Mouse (Mus musculus) ES-E14 (cell line): Measurements from ENCODE around the gene Lama2. TPM values are rescaled to one million over a fixed set of nuclear protein-coding genes. Genes with fewer than 3 reads are reported as not detected.

Source experiments
- DNase-seq: peaks from one replicate; pipeline ENCODE4 v3.0.0-alpha.2; 2013; ENCODE audit warnings: low read depth, low spot score
- H3K27ac ChIP-seq: 2 replicates; pipeline ENCODE4 v1.5.1; 2012; ENCODE audit warnings: low read depth, mild to moderate bottlenecking, low read length, moderate library complexity, mixed read lengths; ENCODE audit not compliant: poor library complexity, insufficient read depth, severe bottlenecking
- H3K36me3 ChIP-seq: 2 replicates; pipeline ENCODE4 v1.6.1; 2012; ENCODE audit warnings: mild to moderate bottlenecking, low read length, moderate library complexity, mixed read lengths; ENCODE audit not compliant: control insufficient read depth, poor library complexity, insufficient read depth, severe bottlenecking
- H3K4me1 ChIP-seq, 2 experiments: fragments of 150-350 bp in 1 of 2; sonication (generic) in 1 of 2; 2 replicates each; pipeline ENCODE4 v1.6.1; 2012; ENCODE audit warnings: low read length in 2 of 2, mild to moderate bottlenecking in 1 of 2, mixed read lengths in 1 of 2; ENCODE audit not compliant: control insufficient read depth in 2 of 2, insufficient read depth in 2 of 2, poor library complexity in 1 of 2
- H3K4me3 ChIP-seq, 2 experiments: fragments of 150-350 bp in 1 of 2; sonication (generic) in 1 of 2; 2 replicates each; pipeline ENCODE4 v1.5.1; 2012; ENCODE audit warnings: low read length in 2 of 2, low read depth in 1 of 2, mild to moderate bottlenecking in 1 of 2, mixed read lengths in 1 of 2; ENCODE audit not compliant: insufficient read depth in 1 of 2, poor library complexity in 1 of 2, severe bottlenecking in 1 of 2
- H3K9ac ChIP-seq: 2 replicates; pipeline ENCODE4 v1.6.1; 2012; ENCODE audit warnings: low read depth, mild to moderate bottlenecking, low read length, mixed read lengths; ENCODE audit not compliant: poor library complexity, insufficient read depth, severe bottlenecking
- H3K9me3 ChIP-seq: fragments of 150-350 bp; sonication (generic); 2 replicates; pipeline ENCODE4 v1.6.1; 2012; ENCODE audit warnings: low read depth, mild to moderate bottlenecking, low read length; ENCODE audit not compliant: control insufficient read depth, insufficient read depth
- CHD2 ChIP-seq: IDR thresholded peaks from 2 replicates; pipeline ENCODE4 v1.6.1; 2014; ENCODE audit warnings: mild to moderate bottlenecking, low read depth, low read length, inconsistent platforms
- HCFC1 ChIP-seq: IDR thresholded peaks from 2 replicates; pipeline ENCODE4 v1.6.1; 2012; ENCODE audit warnings: low read length, inconsistent platforms, borderline replicate concordance; ENCODE audit not compliant: insufficient read depth
- MAFK ChIP-seq: IDR thresholded peaks from 2 replicates; pipeline ENCODE4 v1.6.1; 2014; ENCODE audit warnings: mild to moderate bottlenecking, low read depth, low read length, inconsistent platforms; ENCODE audit not compliant: insufficient read depth
- ZC3H11A ChIP-seq: IDR thresholded peaks from 2 replicates; pipeline ENCODE4 v1.6.1; 2012; ENCODE audit warnings: low read depth, mild to moderate bottlenecking, inconsistent platforms, low read length, borderline replicate concordance
- ZNF384 ChIP-seq: IDR thresholded peaks from 2 replicates; pipeline ENCODE4 v1.6.1; 2012; ENCODE audit warnings: low read depth, low read length, inconsistent platforms
- in situ Hi-C, 2 experiments: fragments of 600-800 bp; cut with MboI; formaldehyde crosslinking; loops; one replicate each; pipeline ENCODE4 v1.15.1; 2025; ENCODE audit warnings: low sequenced_read_pairs in 2 of 2, inconsistent platforms in 1 of 2; ENCODE audit not compliant: unreplicated experiment in 2 of 2
- total RNA-seq: library from RNA; depleted of rRNA; stranded (reverse); fragments of 300-350 nt; gene quantifications from 2 replicates; pipeline ENCODE4 v1.2.3, GENCODE M21; 2012

Lama2 gene
- total RNA-seq, 1 experiment = 0.09 TPM

DNA sequence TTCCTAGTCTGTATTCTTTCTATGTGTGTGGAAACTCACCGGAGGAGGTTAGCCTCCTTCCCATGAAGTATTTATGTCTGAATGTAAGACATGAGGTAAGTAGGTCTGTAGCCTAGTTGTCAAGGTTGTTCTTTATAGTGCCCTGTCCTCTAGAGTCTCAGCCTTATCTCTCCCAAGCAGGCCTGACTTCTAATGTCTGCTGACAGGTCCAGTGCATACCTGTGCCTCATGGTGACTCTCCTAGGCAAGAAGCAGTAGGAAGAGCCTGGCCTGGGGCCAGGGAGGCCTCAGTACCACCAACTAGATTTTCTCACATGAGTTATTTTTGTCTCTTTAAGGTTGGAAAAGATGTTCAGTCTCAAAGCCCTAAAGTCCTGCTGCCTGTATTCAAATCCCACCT is 483.8 kb downstream of the Lama2 start:
- H3K4me3 ChIP-seq = no peak overlapping the region
- in situ Hi-C loops = no loop called here
- no peak overlapping the region for H3K27ac ChIP-seq
- no peaks in the 10 kb centered on the region for H3K36me3 ChIP-seq
- no peaks in the 10 kb centered on the region for H3K9me3 ChIP-seq
- H3K9ac ChIP-seq = no peak overlapping the region
- TF ChIP-seq ZC3H11A (no peak), MAFK (no peak)
- no peaks in the 10 kb centered on the region for H3K4me1 ChIP-seq
- no peak for DNase-seq

DNA sequence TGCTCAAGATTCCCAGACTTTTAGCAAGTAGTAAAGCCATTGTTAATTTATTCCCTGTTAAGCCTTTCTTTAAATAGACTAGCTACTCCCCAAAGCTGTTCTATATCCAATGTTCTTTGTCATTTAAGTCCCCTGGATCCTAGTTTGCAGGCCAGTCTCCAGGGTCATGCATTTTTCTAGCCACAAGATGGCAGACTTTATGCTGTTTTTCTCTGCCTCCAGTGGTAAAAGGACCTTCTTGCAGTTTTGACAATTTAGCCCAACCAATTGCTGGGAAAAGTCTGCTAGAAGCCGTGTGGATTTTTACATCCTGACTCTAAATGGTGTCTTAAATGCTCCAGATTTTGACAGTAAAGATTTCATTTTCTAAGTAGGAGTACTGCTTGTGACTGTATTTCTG is 486.4 kb downstream of the Lama2 start:
- peak; percentile 40 for DNase-seq
- H3K36me3 ChIP-seq = no peaks in the 10 kb centered on the region
- in situ Hi-C loops = no loop called here
- no peaks in the 10 kb centered on the region for H3K4me1 ChIP-seq
- TF ChIP-seq ZC3H11A (peak; percentile 73; the same call in 1 of the 2 replicates), MAFK (no peak)
- no peak overlapping the region for H3K4me3 ChIP-seq
- no peak overlapping the region for H3K9ac ChIP-seq
- no peaks in the 10 kb centered on the region for H3K9me3 ChIP-seq
- H3K27ac ChIP-seq = no peak overlapping the region

DNA sequence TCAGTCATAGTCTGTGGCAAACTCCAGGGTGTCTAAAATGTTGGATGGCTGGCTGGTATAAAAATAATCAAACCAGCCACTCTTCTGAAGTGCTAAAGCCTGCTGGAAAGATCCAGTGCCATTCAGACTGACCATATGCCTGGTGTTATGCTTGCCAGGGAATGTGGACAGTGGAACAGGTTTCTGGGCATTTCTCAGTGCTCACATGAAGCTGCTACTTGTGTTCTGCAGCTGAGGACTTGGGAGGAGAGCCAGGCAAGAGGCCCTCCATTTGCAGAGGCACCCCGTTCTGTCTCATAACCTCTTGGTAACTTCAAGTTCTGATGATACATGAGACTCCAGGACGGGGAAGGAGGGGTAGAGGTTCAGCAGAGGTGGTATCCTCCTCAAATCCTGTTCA is 492.1 kb downstream of the Lama2 start:
- H3K27ac ChIP-seq = no peak overlapping the region

DNA sequence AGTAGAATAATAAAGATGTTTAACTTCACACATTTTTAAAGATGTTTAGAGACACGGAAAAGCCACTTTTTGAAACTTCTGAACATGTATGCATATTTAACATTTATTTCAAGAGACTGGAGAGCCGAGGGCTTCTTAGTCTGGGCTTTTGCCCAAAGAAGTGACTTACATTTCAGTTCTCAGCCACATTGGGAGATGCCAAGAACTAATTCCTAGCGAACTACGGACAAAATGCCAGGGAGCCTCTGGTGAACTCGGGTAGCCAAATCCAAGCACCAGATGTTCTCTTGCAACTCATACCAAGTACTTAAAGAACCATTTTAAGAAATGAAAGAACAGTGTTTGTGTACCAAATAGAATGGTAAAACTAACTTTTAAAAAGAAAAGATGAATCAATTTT is 495.8 kb downstream of the Lama2 start:
- in situ Hi-C loops = no loop called here
- H3K9ac ChIP-seq = no peak overlapping the region
- no peak for TF ChIP-seq ZC3H11A
- no peaks in the 10 kb centered on the region for H3K36me3 ChIP-seq
- no peak for DNase-seq
- H3K27ac ChIP-seq = no peak overlapping the region
- no peak overlapping the region for H3K4me3 ChIP-seq
- no peaks in the 10 kb centered on the region for H3K4me1 ChIP-seq
- no peaks in the 10 kb centered on the region for H3K9me3 ChIP-seq

More for the DNA sequence above, 492.1 kb downstream of the Lama2 start:
- in situ Hi-C loops = no loop called here
- TF ChIP-seq HCFC1 (no peak), ZNF384 (no peak), MAFK (no peak), ZC3H11A (no peak), CHD2 (no peak)
- Histone ChIP-seq H3K9me3 (no peaks in the 10 kb centered on the region), H3K9ac (no peak overlapping the region), H3K36me3 (no peaks in the 10 kb centered on the region), H3K4me3 (no peak overlapping the region), H3K4me1 (no peaks in the 10 kb centered on the region)
- no peak for DNase-seq

DNA sequence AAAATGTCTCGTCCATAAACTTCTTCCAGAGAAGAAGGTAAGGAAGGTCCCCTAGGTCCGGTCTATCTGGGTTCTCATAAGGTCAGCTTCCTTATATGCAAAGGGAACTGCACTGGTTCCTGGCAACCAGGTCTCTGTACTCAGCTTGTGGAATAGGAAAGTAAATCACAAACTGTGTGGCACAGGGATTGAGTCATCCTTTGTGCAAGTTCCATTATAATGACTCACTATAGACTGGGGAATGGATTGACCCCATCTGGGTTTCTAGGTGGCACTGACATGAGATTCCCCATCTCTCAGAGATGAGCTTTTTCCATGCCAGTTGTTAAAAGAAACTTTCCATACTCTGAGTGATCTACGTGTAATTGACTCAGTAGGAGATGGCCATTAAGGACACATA is 501.7 kb downstream of the Lama2 start:
- TF ChIP-seq HCFC1 (no peak), ZC3H11A (no peak), ZNF384 (no peak)
- in situ Hi-C loops = no loop called here
- DNase-seq = no peak
- Histone ChIP-seq H3K27ac (no peak overlapping the region), H3K4me1 (no peaks in the 10 kb centered on the region), H3K36me3 (no peaks in the 10 kb centered on the region), H3K4me3 (no peak overlapping the region), H3K9me3 (no peaks in the 10 kb centered on the region), H3K9ac (no peak overlapping the region)
